Mouse (Mus musculus) urinary bladder, adult 2 months (tissue): Measurements from ENCODE around the gene Satb2. TPM values are rescaled to one million over a fixed set of nuclear protein-coding genes. Genes with fewer than 3 reads are reported as not detected.

Source experiments
- DNase-seq: peaks from one replicate; pipeline ENCODE4 v3.0.0; 2022; ENCODE audit warnings: low spot score
- polyA plus RNA-seq: library from polyadenylated mRNA; depleted of rRNA; stranded (reverse); fragments of >200 nt; gene quantifications from 2 replicates; pipeline ENCODE4 v1.2.3, GENCODE M21; 2012

Satb2 gene
- polyA plus RNA-seq, 1 experiment, result 0.34 TPM

DNA sequence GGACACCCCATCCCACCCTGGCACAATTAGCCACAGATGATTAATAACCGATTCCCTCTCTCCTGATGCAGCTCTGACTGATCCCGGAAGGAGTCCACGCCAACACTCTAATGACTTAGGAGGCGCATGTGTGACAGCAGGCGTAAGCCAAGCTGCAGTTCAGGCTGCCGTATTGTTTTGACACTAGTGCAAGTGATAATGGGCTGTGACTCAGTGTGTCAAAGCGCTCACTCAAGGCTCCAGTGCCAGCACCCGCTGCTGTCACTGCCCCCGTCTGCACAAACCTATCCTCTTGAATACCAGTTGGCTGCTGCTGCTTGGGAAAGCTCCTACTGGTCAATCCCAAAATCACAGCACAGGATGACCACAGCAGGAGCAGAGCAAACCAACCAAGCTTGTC lies 49.7 kb downstream of the Satb2 start:
- DNase-seq, result no peak

DNA sequence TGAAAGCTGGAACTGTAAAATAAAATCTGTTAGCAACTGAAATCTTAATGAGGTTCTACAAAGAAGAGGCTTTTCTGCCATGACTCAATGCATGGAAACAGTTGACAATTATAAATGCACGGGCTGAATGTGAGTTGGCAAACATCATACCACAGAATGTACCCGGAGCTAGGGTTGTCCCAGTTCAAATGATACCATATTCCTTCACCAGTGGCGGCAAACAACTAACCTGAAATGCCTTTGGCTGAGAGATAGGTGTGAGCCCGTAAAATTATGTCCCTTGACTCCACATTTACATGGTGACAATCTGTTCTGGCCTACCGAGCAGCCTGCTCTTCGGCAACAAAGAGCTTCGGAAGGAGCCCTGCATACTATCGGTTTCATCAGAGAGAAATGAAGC lies 58.0 kb downstream of the Satb2 start:
- no peak for DNase-seq

DNA sequence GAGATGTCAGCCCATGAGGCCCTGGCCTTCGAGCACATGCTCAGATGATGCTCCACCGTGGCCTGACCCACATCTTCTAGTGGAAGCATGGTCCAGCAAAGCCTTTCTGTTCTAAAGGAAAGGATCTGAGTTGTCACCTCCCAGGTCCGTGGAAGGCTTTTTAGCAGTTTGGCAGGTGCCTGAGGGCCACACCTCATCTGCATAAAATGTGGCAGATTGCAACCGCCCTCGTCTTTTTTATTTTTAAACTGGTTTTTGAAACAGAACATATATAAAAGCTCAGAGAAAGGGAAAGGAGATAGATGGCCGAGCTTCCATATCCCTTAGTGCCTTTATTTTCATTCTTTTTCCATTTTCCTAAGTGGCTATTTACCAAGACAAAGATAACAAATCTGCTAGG lies 64.2 kb downstream of the Satb2 start:
- DNase-seq, result no peak

DNA sequence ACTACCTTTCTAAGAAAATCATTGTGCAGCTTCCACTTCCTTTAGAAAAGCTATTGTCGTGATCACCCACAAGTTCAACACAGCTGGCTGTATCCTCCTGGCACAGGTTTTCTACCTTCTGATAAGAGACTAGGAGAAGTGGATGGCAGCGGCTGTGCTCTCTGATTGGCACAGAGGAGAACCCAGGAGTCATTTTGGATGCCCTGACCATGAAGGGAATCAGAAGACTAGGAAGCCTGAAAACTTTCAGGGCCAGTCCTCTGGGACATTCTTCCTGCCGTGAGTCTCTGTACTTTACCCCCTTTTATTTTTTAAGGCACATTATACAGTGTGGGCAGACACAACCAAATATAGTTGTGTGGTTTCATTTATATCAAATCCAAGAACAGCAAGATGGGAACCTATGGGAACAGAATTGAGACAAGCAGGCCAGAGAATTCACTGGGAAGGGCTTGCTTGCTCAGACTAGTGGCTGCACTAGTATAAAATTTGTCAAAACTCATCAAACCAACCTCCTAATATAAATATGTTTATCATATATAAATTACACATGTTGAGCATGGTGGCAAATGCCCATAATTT lies 77.7 kb downstream of the Satb2 start:
- no peak for DNase-seq

DNA sequence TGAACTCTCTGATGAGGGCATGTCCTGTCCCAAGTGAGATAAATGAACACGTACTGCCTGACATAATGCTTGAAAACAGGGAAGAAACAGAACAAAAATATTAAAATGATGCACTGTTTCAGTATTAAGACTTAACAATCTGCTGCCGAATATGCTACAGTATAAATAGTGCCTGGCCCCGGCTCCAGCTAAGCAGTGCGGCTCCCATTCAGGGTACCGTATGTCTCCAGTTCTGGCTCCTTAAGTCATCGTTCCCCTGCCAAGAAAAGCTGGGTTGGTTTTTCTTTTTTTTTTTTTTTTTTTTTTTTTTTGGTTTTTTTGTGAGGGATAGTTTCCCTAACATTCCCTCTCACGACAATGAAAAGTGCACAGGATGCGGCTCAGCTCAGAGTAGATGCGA lies 78.3 kb downstream of the Satb2 start:
- no peak for DNase-seq

DNA sequence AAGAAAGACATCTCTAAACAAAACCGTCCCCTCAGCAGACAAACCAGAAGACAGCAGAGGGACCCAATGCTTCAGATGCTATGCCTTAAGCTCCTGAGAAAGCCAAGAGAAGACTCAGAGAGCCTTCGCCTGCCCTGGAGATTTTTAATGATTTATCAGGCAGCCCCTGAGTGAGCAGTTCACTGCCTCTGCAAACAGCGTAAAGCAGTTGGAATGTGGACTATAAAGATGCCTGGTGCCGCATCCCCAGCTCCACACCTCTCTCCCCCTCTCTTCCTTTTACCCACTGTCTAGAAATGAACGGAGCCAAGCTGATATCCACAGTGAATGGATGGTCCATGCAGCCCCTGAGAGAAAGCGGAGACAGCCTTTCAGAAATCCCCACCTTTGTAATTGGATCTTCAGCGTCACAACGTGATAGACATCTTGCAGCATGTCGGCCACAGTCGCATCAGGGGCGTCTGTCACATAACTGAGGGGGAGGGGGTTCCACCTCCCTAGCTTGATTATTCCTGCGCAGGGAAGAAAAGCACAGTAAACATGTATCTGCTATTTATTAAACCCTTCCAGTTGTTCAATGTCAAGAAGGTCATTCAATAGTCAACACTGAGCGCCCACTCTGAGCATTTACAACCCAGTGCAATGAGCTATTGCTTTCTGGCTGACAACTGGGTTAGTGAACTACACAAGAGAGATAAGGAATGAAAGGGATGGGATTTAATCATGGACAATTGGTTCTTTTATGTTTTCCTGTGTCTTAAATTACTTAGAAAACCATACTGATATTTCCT lies 79.6 kb downstream of the Satb2 start:
- DNase-seq, result no peak

DNA sequence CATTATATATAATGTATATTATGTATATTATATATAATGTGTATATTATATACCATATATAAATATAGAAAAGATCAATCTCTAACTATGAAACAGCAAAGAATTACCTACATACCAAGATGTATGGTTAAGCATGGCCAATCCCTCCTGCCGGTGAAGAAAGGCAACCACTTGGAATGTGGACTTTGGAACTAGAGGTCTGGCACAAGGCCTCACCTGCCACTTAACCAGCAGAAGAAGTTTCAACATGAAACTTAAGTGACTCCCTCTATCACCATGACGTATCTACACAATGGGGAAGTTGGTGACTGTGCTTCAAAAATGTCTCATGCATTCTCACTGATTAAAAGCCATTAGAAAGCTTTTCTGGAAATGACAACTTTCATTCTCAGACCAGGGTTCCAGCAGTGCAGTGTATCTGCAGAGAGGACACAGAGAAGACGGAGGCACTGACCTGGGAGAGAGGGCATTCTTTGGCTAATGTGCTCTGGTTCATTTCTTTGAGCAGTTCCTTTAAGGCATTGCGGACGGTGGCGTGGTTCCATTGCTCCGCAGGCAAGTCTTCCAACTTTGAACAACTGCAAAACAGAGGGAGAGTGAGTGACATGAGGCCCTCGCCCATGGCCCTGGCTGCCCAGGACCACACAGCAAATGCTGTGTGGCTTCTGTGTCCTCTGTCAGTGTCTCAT lies 80.8 kb downstream of the Satb2 start:
- no peak for DNase-seq

DNA sequence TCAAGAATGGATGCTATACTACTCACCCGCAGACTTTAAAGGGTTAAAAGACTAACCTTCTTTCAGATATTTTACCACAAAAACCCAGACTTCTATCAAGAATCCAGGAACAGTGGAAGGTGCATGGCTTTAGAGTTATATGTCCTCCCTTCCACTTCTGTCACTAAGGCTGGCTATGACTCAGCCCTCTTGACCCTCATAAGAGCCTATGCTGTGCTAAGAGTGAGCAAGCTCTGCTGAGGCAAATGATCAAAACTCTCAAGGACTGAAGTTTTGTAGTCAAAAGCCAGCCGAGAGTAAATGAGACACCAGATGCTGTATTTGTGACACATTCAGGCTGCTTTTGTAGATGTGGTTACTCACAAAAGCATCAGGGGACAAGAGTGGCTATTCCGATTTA lies 81.8 kb downstream of the Satb2 start:
- no peak for DNase-seq

DNA sequence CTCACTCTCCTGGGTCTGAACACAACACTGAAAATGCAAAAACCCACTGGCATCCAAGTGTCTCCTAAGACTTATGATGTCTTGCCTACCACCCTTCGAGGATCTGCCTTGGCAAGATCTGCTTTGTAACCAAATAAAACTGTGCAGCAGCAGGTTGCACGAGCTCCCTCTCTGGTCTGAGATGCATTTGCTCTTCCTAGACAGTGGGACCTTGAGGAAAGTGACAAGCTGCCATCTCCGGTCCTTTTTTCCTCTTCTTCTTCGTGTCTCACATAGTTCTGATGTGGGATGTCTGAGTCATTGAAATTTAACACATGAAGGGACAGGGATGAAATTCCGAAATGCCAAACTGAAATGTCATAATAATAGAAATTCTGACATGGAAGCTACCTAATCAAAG lies 85.7 kb downstream of the Satb2 start:
- no peak for DNase-seq

DNA sequence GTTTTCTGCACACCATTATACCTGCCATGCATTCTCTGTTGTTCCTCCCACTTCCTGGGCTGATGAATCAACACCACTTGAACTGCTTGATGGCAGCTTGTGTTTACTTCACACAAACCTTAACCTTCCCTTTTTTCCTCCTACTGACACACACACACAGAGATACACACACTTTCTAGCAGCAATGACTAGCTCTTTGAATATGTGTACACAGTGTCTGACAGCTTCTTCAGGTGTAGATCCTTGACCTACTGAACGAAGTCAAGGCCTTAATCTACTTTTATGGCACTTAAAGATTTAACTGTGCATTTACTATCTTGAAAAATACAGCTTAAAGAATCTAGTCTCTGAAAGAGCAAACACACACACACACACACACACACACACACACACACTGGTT lies 89.5 kb downstream of the Satb2 start:
- no peak for DNase-seq

DNA sequence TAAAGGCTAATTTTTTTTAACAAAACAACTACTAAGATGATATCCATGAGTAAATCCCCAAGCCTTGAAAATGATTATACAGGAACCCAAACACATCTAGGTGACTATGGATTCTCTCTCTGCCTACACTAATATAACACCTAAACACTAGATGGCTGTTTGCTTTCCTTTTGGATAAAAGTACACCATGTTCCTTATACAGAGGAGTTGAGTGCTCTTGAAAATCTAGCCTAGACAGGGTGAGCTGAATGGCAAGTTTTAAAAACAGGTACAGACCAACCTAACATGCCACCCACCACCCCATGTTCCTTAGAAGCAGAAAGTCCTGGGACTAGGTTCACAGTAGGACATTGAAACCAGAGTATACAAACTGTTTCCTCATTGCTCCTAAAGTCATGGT lies 90.9 kb downstream of the Satb2 start:
- no peak for DNase-seq

DNA sequence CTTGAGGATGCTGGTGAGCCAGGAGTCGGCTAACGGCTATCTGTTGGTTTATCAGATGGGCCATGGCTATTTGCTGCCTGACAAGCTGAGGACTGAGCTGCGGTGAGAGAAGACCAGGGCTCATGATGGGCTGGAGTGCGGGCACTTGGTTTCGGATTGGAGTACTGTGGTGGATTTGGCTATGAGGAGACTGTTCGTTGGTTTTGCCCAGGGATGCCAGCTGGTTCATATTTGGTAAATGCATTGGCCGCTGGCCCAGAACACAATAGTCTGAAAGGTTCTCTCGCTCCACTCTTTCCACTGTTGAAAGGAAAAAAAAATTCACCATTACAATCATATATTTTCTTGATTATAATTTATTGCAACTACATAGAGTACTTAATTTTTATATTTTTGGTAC lies 107.0 kb downstream of the Satb2 start:
- DNase-seq, result no peak

DNA sequence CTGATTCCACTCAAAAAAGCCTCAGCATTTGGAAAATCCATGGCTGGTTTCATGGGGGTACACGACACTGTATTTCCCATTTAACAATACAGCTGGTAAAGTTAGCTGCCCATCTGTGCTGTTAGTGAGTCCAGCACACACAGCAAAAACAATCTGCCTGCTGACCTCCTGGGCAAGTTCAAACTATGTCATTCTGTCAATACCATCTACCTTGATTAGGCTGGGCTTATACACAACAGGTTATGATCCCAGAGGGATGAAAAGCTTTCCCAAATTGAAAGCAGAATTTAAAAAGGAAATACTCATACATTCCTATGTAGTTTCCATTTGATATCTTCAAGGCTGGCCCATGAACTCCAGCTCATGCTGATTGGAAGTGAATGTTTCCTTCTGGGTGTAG lies 113.2 kb downstream of the Satb2 start:
- DNase-seq, result no peak

DNA sequence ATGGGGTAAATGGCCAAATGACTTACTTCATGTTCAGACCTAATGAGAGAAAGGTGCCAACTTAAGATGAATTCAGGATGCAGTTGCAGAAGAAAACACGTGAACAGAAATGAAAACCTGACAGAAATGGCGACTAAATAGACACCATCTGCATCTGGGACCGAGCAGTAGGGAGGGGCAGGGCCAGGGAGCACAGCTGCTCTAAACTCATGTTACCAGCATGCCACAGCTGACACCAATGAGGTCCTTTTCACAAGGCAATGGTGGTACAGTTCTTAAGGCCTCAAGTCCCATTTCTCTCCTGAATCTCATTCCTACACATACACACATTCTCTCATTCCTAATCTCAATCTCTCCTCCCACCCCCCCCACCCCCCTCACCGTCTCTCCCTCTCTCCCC lies 115.7 kb downstream of the Satb2 start:
- no peak for DNase-seq

DNA sequence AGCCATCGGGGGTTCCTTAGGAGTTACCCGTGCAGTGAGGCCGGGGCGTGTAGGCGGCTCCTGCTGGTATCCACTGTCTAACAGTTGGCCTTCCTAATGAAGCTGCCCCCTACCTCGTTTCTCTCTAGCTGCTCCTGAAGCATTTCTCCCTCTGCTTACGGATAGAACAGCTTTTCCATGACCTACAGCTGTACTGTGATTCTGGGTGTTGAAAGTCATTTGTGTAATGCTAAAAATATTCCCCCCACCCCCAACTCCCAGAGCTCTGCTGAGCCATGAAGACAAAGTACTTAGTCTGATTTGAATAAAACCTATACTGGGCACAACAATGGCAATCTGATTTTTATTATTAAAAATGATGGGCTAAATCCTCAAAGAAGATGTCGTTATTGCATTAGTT lies 121.2 kb downstream of the Satb2 start:
- no peak for DNase-seq

DNA sequence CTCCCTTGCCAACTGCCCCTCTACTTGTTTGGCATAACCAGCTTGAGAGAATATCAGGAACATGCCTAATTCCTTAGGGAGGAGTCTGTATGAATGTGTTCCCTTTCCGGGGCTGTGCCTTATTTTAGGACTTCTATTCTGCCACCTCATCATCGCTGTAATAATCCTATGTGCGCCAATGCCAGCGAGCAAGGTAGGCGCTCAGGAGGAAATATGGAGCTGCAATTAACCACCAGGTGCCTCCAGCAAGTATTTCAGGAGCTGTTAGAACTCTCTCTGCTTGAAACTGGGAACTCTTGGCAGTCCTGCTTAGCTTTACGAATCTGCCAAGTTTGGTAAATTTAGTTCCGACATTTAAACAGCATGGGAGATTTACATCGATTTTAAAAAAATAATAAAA lies 128.0 kb downstream of the Satb2 start:
- DNase-seq, result no peak

DNA sequence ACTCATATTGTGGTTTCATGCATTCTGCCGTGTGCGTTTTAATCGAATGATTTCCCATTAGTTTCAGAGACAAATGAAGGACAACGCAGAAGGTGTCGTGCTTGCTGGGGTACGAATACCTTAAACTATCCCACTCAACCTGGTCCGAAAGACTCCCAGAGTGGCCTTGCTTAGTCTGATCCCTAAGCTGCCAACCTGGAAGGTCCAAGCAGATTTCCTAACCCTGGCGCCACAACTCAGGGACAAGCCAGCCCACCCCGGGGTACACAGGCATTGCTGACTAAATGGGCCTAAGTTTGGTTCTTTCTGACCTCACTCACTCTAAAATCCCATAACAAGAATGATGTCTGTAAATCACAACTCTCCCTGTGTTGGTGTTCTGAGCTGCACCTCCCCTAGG lies 132.1 kb downstream of the Satb2 start:
- DNase-seq, result no peak

DNA sequence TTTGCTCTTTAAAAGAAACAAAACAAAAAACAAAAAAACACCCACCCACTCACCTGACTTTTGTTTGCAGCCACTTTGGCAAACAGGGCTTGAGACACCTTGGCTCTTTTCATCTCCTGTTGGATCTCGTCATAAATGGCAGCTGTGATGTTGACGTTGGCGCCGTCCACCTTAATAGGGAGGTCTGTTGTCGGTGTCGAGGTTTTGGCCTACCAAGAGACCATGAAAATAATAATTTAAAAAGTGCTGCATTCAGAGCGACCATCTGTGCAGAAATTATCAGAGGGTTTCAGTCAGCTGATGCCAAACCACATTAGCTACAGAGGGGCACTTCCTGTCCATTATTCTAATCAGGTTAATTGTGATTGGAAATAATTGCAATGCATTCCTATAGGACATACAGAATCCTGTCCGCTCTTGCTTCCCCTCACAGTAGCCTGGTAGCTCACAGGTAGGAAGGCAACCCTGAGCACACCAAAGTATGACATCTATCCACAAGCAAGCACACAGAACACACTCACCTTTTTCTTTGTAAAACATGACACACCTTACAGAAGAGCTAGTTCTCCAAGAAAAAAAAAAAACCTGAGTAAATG lies 132.8 kb downstream of the Satb2 start:
- DNase-seq, result no peak

DNA sequence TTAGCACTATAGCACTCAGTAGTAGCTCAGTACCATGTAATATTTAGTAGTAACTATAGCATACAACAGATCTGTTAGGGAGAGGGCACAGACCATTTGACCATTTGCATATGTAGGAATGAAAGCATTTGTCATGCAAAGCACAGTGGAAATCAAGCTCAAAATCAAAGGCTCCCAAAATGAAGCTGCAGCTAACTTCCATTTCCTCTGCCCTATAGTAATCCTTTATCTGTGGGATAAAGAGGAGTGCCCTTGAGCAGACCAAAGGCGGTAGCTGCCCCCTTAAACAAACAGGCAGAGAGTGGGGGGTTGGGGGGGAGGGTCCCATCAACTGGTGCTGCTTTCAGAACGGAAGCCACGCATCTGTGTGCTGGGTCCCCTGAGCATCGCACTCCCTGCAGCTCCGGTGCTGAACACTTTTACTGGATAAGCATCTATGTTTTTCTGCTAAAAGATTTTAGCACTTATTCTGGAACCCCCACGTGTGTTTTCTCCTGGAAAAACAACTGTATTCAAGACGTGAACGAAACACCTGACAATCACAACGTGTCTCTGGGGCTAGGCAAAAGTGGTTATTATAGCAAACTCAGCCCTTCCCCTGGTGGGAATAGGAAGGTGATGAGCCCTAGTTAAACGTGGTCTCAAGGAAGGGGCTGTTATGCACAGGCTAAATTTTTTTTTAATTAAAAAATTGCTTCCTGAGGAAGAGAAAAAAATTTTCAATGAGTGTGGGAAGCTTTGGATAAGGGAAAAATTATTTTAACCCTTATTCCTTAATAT lies 133.7 kb downstream of the Satb2 start:
- DNase-seq, result no peak

DNA sequence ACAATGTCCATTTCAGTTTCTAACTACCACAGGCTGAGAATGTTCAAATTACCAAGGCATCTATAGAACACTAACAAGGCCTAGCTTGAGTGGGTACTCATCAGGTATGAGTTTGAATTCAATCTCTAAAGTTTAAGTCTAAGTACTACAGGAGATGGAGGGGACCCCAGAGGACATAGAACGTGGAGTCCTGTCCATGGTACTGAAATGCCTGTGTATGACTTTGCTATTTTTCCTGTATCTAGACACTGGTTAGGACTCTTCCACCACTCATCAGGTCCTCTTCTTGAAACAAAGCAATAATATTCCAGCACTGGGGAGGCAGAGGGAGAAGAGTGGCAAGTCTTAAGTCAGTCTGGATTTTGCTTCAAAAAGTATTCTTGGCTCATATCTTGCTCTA lies 139.5 kb downstream of the Satb2 start:
- no peak for DNase-seq

DNA sequence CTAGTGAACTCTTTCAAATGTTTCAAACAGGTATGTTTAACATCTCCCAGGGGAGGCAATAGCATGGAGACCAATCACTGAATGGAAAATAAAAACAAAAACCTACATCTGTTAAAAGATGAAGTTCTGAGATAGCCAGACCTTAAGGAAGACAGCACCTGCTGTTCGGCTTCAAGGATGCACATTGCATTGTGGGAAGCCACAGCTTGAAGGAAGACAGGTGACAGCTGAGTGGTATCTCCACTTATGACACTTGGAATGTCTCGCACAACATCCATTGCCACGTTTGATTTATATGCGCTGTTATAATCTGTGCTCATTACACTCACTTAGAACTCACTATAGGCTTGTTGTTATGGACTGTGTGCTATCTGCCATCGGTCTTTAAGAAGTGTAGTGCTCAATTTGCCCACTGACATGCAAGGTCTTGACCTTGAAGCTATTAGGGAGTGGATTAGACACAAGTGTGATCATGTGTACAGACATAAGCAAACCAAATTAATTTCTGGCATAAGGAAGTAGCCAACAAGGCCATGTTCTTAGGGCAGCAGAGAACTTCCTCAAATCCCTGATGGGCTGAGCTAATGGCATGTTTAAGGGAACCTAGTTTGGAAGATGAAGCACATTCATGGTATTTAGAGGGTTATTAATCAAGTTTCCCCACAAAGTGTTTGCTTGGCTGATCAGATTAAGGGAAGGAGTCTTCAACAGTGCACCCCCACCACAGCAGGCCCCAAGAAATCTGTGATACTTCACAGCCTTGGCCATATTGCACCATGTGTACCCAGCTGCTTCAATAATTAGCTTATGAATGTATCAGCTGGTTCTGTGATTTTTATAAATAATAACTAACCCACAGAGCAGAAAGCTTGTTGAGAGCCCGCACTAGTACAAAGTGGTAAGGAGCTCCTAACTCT lies 144.2 kb downstream of the Satb2 start:
- no peak for DNase-seq
